Mouse (Mus musculus): ENCODE measurements around the gene 0610037L13Rik. TPM values are rescaled to one million over a fixed set of nuclear protein-coding genes. Genes with fewer than 3 reads are reported as not detected.

The 0610037L13Rik gene
- total and polyA plus RNA-seq, 2 experiments from 2014 or later, result 40.5 to 94.7 TPM

- H3K4me3 ChIP-seq (ENCODE audit: low read depth, low read length), result peak within 1 kb of the TSS; percentile 74
- no peaks in the 10 kb centered on the region for H3K27me3 ChIP-seq (ENCODE audit: insufficient read depth, low read length)
- H3K9ac ChIP-seq (replicated peaks; ENCODE audit: low read length, poor library complexity, severe bottlenecking), result peak within 1 kb of the TSS; percentile 67
- no peaks in the 10 kb centered on the region for H3K9me3 ChIP-seq (ENCODE audit: low read length)
- DNase-seq (ENCODE audit: low spot score) (peak; percentile 98), ATAC-seq (ENCODE audit: low FRiP score) (peak; percentile 91)
- peaks cover 5% of the 10 kb centered on the region for H3K4me1 ChIP-seq (ENCODE audit: insufficient read depth, low read length)
- H3K36me3 ChIP-seq (ENCODE audit: insufficient read depth, low read length), result peaks cover 23% of the 10 kb centered on the region
- peak within 1 kb of the TSS; percentile 69 for H3K4me2 ChIP-seq (ENCODE audit: low read depth, low read length, poor library complexity, severe bottlenecking)
- TF ChIP-seq CTCF (IDR thresholded peaks at IDR 0.05), result 0 out of 2 replicates have a peak, but pooled peaks have one; percentile 8
- H3K27ac ChIP-seq (ENCODE audit: low read depth, low read length), result peak within 1 kb of the TSS; percentile 77
- WGBS, result 2% methylated on average over 48 of the region's 48 CpGs
Measured at GRCm38 (mm10) chr4:107879254-107880050, 10.2 kb upstream of the 0610037L13Rik start, which contains the start of gene Magoh. Gene Magoh, plus strand, starts transcription at chr4:107879755.

DNA sequence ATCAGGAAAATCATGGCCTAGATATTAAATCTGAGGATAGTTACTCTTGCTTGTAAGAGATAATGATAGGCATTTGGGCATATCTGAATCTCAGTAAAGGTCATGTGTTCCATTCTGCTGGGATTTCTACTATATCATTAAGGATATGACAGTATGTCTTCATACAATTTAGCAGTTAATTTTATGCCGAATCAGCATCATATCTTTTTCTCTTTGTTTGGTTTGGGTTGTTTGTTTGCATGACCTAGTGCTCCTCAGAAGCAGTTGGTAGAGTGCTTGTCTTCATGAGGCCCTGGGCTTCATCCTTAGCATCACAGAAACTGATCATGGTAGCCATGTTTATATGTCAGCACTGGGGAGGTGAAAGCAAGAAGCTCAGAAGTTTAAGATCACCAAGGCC lies 8.0 kb upstream of the 0610037L13Rik start:
- H3K27me3 ChIP-seq (ENCODE audit: insufficient read depth, low read length), result no peaks in the 10 kb centered on the region
- TF ChIP-seq CTCF (IDR thresholded peaks at IDR 0.05), result no peak
- ATAC-seq (ENCODE audit: low FRiP score) (no peak), DNase-seq (ENCODE audit: low spot score) (no peak)
- no peak overlapping the region for H3K9ac ChIP-seq (replicated peaks; ENCODE audit: low read length, poor library complexity, severe bottlenecking)
- H3K4me3 ChIP-seq (ENCODE audit: low read depth, low read length), result no peak overlapping the region
- 97% methylated on average over 1 of the region's 1 CpGs for WGBS
- H3K4me1 ChIP-seq (ENCODE audit: insufficient read depth, low read length), result peaks cover 5% of the 10 kb centered on the region
- no peak overlapping the region for H3K4me2 ChIP-seq (ENCODE audit: low read depth, low read length, poor library complexity, severe bottlenecking)
- no peaks in the 10 kb centered on the region for H3K9me3 ChIP-seq (ENCODE audit: low read length)
- peaks cover 32% of the 10 kb centered on the region for H3K36me3 ChIP-seq (ENCODE audit: insufficient read depth, low read length)
- no peak overlapping the region for H3K27ac ChIP-seq (ENCODE audit: low read depth, low read length)

GRCm38 (mm10) chr4:107886371-107886770 lies 3.2 kb upstream of the 0610037L13Rik start:
- WGBS, result 80% methylated on average over 7 of the region's 7 CpGs
- Histone ChIP-seq H3K9ac (replicated peaks; ENCODE audit: low read length, poor library complexity, severe bottlenecking) (no peak overlapping the region), H3K36me3 (ENCODE audit: insufficient read depth, low read length) (peaks cover 32% of the 10 kb centered on the region), H3K4me3 (ENCODE audit: low read depth, low read length) (no peak overlapping the region), H3K9me3 (ENCODE audit: low read length) (no peaks in the 10 kb centered on the region), H3K4me1 (ENCODE audit: insufficient read depth, low read length) (no peaks in the 10 kb centered on the region), H3K27ac (ENCODE audit: low read depth, low read length) (no peak overlapping the region), H3K4me2 (ENCODE audit: low read depth, low read length, poor library complexity, severe bottlenecking) (no peak overlapping the region), H3K27me3 (ENCODE audit: insufficient read depth, low read length) (no peaks in the 10 kb centered on the region)
- TF ChIP-seq CTCF (IDR thresholded peaks at IDR 0.05), result no peak
- ATAC-seq (ENCODE audit: low FRiP score), result no peak
- no peak for DNase-seq (ENCODE audit: low spot score)

DNA sequence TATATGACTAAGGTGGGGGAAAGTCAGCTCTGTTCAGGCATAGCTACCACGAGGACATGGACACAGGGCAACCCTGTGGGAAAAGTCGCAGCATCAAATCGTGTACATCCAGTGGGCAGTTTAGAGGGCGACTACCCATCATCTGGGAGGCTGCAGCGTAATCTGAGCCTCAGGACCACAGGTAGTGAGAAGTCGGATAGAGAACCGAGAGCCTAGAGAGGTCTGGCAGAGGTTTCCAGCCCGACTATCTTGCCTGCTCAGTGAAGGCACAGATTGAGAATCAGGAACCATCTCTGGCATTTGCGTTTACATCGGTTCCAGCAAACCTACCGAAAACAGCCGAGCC lies 255 bp upstream of the 0610037L13Rik start:
- H3K27ac ChIP-seq (ENCODE audit: low read depth, low read length), result peak overlapping the region; percentile 82
- peak overlapping the region; percentile 53 for H3K4me3 ChIP-seq (ENCODE audit: low read depth, low read length)
- H3K9me3 ChIP-seq (ENCODE audit: low read length), result no peaks in the 10 kb centered on the region
- DNase-seq (ENCODE audit: low spot score) (no peak), ATAC-seq (ENCODE audit: low FRiP score) (peak; percentile 48)
- peak overlapping the region; percentile 78 for H3K9ac ChIP-seq (replicated peaks; ENCODE audit: low read length, poor library complexity, severe bottlenecking)
- H3K27me3 ChIP-seq (ENCODE audit: insufficient read depth, low read length), result no peaks in the 10 kb centered on the region
- peaks cover 28% of the 10 kb centered on the region for H3K36me3 ChIP-seq (ENCODE audit: insufficient read depth, low read length)
- TF ChIP-seq CTCF (IDR thresholded peaks at IDR 0.05), result no peak
- under 1% methylated on average over 12 of the region's 12 CpGs for WGBS
- no peaks in the 10 kb centered on the region for H3K4me1 ChIP-seq (ENCODE audit: insufficient read depth, low read length)
- peak overlapping the region; percentile 76 for H3K4me2 ChIP-seq (ENCODE audit: low read depth, low read length, poor library complexity, severe bottlenecking)

DNA sequence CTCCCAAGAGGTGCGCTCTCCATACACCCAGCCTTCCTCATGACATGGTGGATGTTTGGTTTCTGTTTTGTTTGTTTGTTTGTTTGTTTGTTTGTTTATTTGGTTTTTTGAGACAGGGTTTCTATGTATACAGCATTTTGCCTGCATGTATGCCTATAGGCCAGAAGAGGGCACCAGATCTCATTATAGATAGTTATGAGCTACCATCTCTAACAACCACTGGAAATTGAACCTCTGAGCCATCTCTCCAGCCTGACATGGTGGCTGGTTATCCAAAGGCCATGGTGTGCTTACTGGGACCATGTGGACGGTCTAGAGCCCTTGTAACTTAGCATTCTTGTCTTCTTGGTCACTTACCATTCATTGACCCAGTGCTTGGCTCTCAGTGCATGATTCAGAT lies 3.0 kb downstream of the 0610037L13Rik start:
- DNase-seq (ENCODE audit: low spot score), result peak; percentile 59
- 86% methylated on average over 2 of the region's 2 CpGs for WGBS
- Histone ChIP-seq H3K27me3 (ENCODE audit: insufficient read depth, low read length) (no peaks in the 10 kb centered on the region), H3K9me3 (ENCODE audit: low read length) (no peaks in the 10 kb centered on the region), H3K4me3 (ENCODE audit: low read depth, low read length) (no peak overlapping the region), H3K9ac (replicated peaks; ENCODE audit: low read length, poor library complexity, severe bottlenecking) (no peak overlapping the region), H3K4me2 (ENCODE audit: low read depth, low read length, poor library complexity, severe bottlenecking) (no peak overlapping the region), H3K36me3 (ENCODE audit: insufficient read depth, low read length) (peaks cover 34% of the 10 kb centered on the region), H3K4me1 (ENCODE audit: insufficient read depth, low read length) (no peaks in the 10 kb centered on the region), H3K27ac (ENCODE audit: low read depth, low read length) (no peak overlapping the region)
- peak; percentile 77 for TF ChIP-seq CTCF (IDR thresholded peaks at IDR 0.05)
- no peak for ATAC-seq (ENCODE audit: low FRiP score)

GRCm38 (mm10) chr4:107899211-107899927 lies 9.8 kb downstream of the 0610037L13Rik start:
- no peaks in the 10 kb centered on the region for H3K9me3 ChIP-seq (ENCODE audit: low read length)
- H3K27ac ChIP-seq (ENCODE audit: low read depth, low read length), result no peak overlapping the region
- no peak overlapping the region for H3K4me3 ChIP-seq (ENCODE audit: low read depth, low read length)
- H3K27me3 ChIP-seq (ENCODE audit: insufficient read depth, low read length), result no peaks in the 10 kb centered on the region
- no peak for TF ChIP-seq CTCF (IDR thresholded peaks at IDR 0.05)
- DNase-seq (ENCODE audit: low spot score), result no peak
- ATAC-seq (ENCODE audit: low FRiP score), result no peak
- peaks cover 28% of the 10 kb centered on the region for H3K36me3 ChIP-seq (ENCODE audit: insufficient read depth, low read length)
- H3K4me1 ChIP-seq (ENCODE audit: insufficient read depth, low read length), result no peaks in the 10 kb centered on the region
- H3K4me2 ChIP-seq (ENCODE audit: low read depth, low read length, poor library complexity, severe bottlenecking), result no peak overlapping the region
- WGBS, result 87% methylated on average over 5 of the region's 5 CpGs
- no peak overlapping the region for H3K9ac ChIP-seq (replicated peaks; ENCODE audit: low read length, poor library complexity, severe bottlenecking)

Data from midbrain, postnatal 0 days (tissue).